Mouse (Mus musculus) adrenal gland, postnatal 4 days (tissue): Measurements from ENCODE around the gene Eepd1. TPM values are rescaled to one million over a fixed set of nuclear protein-coding genes. Genes with fewer than 3 reads are reported as not detected.

Experiments
- DNase-seq, 2 experiments: peaks; one replicate each; pipeline ENCODE4 v3.0.0; 2021 to 2022; ENCODE audit warnings: low spot score in 2 of 2, mixed read lengths in 2 of 2
- total RNA-seq, 2 experiments: library from RNA; stranded (reverse); gene quantifications; 2 replicates each; pipeline ENCODE4 v1.2.3; 2021

Gene Eepd1
- total RNA-seq, 2 experiments from 2014 or later: 41.6 to 49.1 TPM

- no peak for DNase-seq
These were observed 89.1 kb downstream of the Eepd1 start for GRCm38 (mm10) chr9:25570436-25570835.

- no peak for DNase-seq
These were observed 90.0 kb downstream of the Eepd1 start for GRCm38 (mm10) chr9:25571381-25571780.

- no peak for DNase-seq
These were observed 92.4 kb downstream of the Eepd1 start for GRCm38 (mm10) chr9:25573753-25574152.

GRCm38 (mm10) chr9:25574186-25574585 is 92.8 kb downstream of the Eepd1 start:
- no peak for DNase-seq

GRCm38 (mm10) chr9:25578674-25579596 is 97.6 kb downstream of the Eepd1 start:
- DNase-seq: no peak

GRCm38 (mm10) chr9:25583621-25584020 is 102.3 kb downstream of the Eepd1 start:
- no peak for DNase-seq

GRCm38 (mm10) chr9:25585614-25586013 is 104.3 kb downstream of the Eepd1 start:
- DNase-seq: no peak

GRCm38 (mm10) chr9:25588581-25588980 is 107.2 kb downstream of the Eepd1 start:
- no peak for DNase-seq

GRCm38 (mm10) chr9:25590740-25591139 is 109.4 kb downstream of the Eepd1 start:
- DNase-seq: no peak

GRCm38 (mm10) chr9:25591390-25592354 is 110.3 kb downstream of the Eepd1 start:
- no peak for DNase-seq

GRCm38 (mm10) chr9:25592355-25592955 is 111.1 kb downstream of the Eepd1 start:
- DNase-seq: no peak

- no peak for DNase-seq
These were observed 143.4 kb downstream of the Eepd1 start for GRCm38 (mm10) chr9:25624744-25625143.

GRCm38 (mm10) chr9:25629531-25630099 is 148.3 kb downstream of the Eepd1 start:
- no peak for DNase-seq

Other genes starting within 250 kb of the Eepd1 start
- 100 to 1,000 TPM; 139 to 156 TPM for gene Sept7, start 229.1 kb upstream of the Eepd1 start, total RNA-seq